Mouse (Mus musculus): ENCODE measurements around the gene Rai1. TPM values are rescaled to one million over a fixed set of nuclear protein-coding genes. Genes with fewer than 3 reads are reported as not detected.

Gene Rai1
- polyA plus RNA-seq, 2 experiments = 29.7 to 62.1 TPM

GRCm38 (mm10) chr11:60102664-60103063 is 2.1 kb upstream of the Rai1 start:
- H3K4me1 ChIP-seq (ENCODE audit: control insufficient read depth, insufficient read depth, low read length) = peaks cover 20% of the 10 kb centered on the region
- no peaks in the 10 kb centered on the region for H3K9me3 ChIP-seq (ENCODE audit: control insufficient read depth, low read length)
- DNase-seq (ENCODE audit: low spot score) = peak; percentile 71
- no peak for TF ChIP-seq POLR2A (IDR thresholded peaks at IDR 0.05; ENCODE audit: borderline replicate concordance, extremely low read depth, insufficient read depth, insufficient read length)
- no peak overlapping the region for H3K4me2 ChIP-seq (replicated peaks; ENCODE audit: low read depth, low read length, severe bottlenecking)
- H3K9ac ChIP-seq (ENCODE audit: low read depth, low read length, severe bottlenecking) = no peak overlapping the region
- H3K27me3 ChIP-seq (ENCODE audit: control insufficient read depth, insufficient read depth, low read length) = no peaks in the 10 kb centered on the region
- whole genome bisulfite sequencing = 56% methylated on average over 6 of the region's 6 CpGs
- no peaks in the 10 kb centered on the region for H3K36me3 ChIP-seq (ENCODE audit: control insufficient read depth, insufficient read depth, low read length)
- no peak overlapping the region for H3K4me3 ChIP-seq (replicated peaks; ENCODE audit: low read length)
- H3K27ac ChIP-seq (replicated peaks; ENCODE audit: low read depth, low read length) = no peak overlapping the region
- ATAC-seq (ENCODE audit: low FRiP score, low read depth) = no peak

GRCm38 (mm10) chr11:60103567-60103966 is 1.2 kb upstream of the Rai1 start:
- DNase-seq (ENCODE audit: low spot score) = no peak
- ATAC-seq (ENCODE audit: low FRiP score, low read depth) = no peak
- TF ChIP-seq POLR2A (IDR thresholded peaks at IDR 0.05; ENCODE audit: borderline replicate concordance, extremely low read depth, insufficient read depth, insufficient read length) = no peak
- Histone ChIP-seq H3K27ac (replicated peaks; ENCODE audit: low read depth, low read length) (no peak overlapping the region), H3K4me1 (ENCODE audit: control insufficient read depth, insufficient read depth, low read length) (peaks cover 29% of the 10 kb centered on the region), H3K9me3 (ENCODE audit: control insufficient read depth, low read length) (no peaks in the 10 kb centered on the region), H3K9ac (ENCODE audit: low read depth, low read length, severe bottlenecking) (no peak overlapping the region), H3K36me3 (ENCODE audit: control insufficient read depth, insufficient read depth, low read length) (no peaks in the 10 kb centered on the region; the same call in 1 of the 2 replicates), H3K4me3 (replicated peaks; ENCODE audit: low read length) (no peak overlapping the region), H3K4me2 (replicated peaks; ENCODE audit: low read depth, low read length, severe bottlenecking) (no peak overlapping the region), H3K27me3 (ENCODE audit: control insufficient read depth, insufficient read depth, low read length) (no peaks in the 10 kb centered on the region)
- WGBS = 88% methylated on average over 7 of the region's 7 CpGs

GRCm38 (mm10) chr11:60105593-60106542 is 1.1 kb downstream of the Rai1 start:
- Histone ChIP-seq H3K9ac (ENCODE audit: low read depth, low read length, severe bottlenecking) (peak overlapping the region; percentile 99), H3K4me1 (ENCODE audit: control insufficient read depth, insufficient read depth, low read length) (peaks cover 44% of the 10 kb centered on the region), H3K36me3 (ENCODE audit: control insufficient read depth, insufficient read depth, low read length) (no peaks in the 10 kb centered on the region; the same call in 1 of the 2 replicates), H3K27me3 (ENCODE audit: control insufficient read depth, insufficient read depth, low read length) (no peaks in the 10 kb centered on the region), H3K4me2 (replicated peaks; ENCODE audit: low read depth, low read length, severe bottlenecking) (peak overlapping the region; percentile 90), H3K4me3 (replicated peaks; ENCODE audit: low read length) (peak overlapping the region; percentile 99), H3K9me3 (ENCODE audit: control insufficient read depth, low read length) (no peaks in the 10 kb centered on the region), H3K27ac (replicated peaks; ENCODE audit: low read depth, low read length) (peak overlapping the region; percentile 99)
- peak; percentile 19 for DNase-seq (ENCODE audit: low spot score)
- WGBS = under 1% methylated on average over 67 of the region's 88 CpGs
- ATAC-seq (ENCODE audit: low FRiP score, low read depth) = peak; percentile 1; the same call in 1 of the 2 replicates
- TF ChIP-seq POLR2A (IDR thresholded peaks at IDR 0.05; ENCODE audit: borderline replicate concordance, extremely low read depth, insufficient read depth, insufficient read length) = 0 out of 2 replicates have a peak, but pooled peaks have one; percentile 33

- peak overlapping the region; percentile 99 for H3K4me3 ChIP-seq (replicated peaks; ENCODE audit: low read length)
- peak overlapping the region; percentile 99 for H3K9ac ChIP-seq (ENCODE audit: low read depth, low read length, severe bottlenecking)
- WGBS = 2% methylated on average over 14 of the region's 14 CpGs
- H3K9me3 ChIP-seq (ENCODE audit: control insufficient read depth, low read length) = no peaks in the 10 kb centered on the region
- no peaks in the 10 kb centered on the region; the same call in 1 of the 2 replicates for H3K36me3 ChIP-seq (ENCODE audit: control insufficient read depth, insufficient read depth, low read length)
- H3K4me2 ChIP-seq (replicated peaks; ENCODE audit: low read depth, low read length, severe bottlenecking) = peak overlapping the region; percentile 90
- TF ChIP-seq POLR2A (IDR thresholded peaks at IDR 0.05; ENCODE audit: borderline replicate concordance, extremely low read depth, insufficient read depth, insufficient read length) = no peak
- H3K27ac ChIP-seq (replicated peaks; ENCODE audit: low read depth, low read length) = peak overlapping the region; percentile 99
- no peaks in the 10 kb centered on the region for H3K27me3 ChIP-seq (ENCODE audit: control insufficient read depth, insufficient read depth, low read length)
- ATAC-seq (ENCODE audit: low FRiP score, low read depth) (peak; percentile 80), DNase-seq (ENCODE audit: low spot score) (peak; percentile 90)
- peaks cover 48% of the 10 kb centered on the region for H3K4me1 ChIP-seq (ENCODE audit: control insufficient read depth, insufficient read depth, low read length)
Measured at GRCm38 (mm10) chr11:60106543-60107110, 1.8 kb downstream of the Rai1 start.

GRCm38 (mm10) chr11:60107449-60107848 is 2.6 kb downstream of the Rai1 start:
- Histone ChIP-seq H3K4me2 (replicated peaks; ENCODE audit: low read depth, low read length, severe bottlenecking) (peak overlapping the region; percentile 90), H3K36me3 (ENCODE audit: control insufficient read depth, insufficient read depth, low read length) (no peaks in the 10 kb centered on the region; the same call in 1 of the 2 replicates), H3K9me3 (ENCODE audit: control insufficient read depth, low read length) (no peaks in the 10 kb centered on the region), H3K27ac (replicated peaks; ENCODE audit: low read depth, low read length) (peak overlapping the region; percentile 99; the same call in 1 of the 2 replicates), H3K4me1 (ENCODE audit: control insufficient read depth, insufficient read depth, low read length) (peaks cover 56% of the 10 kb centered on the region), H3K27me3 (ENCODE audit: control insufficient read depth, insufficient read depth, low read length) (no peaks in the 10 kb centered on the region), H3K4me3 (replicated peaks; ENCODE audit: low read length) (no peak overlapping the region), H3K9ac (ENCODE audit: low read depth, low read length, severe bottlenecking) (no peak overlapping the region)
- TF ChIP-seq POLR2A (IDR thresholded peaks at IDR 0.05; ENCODE audit: borderline replicate concordance, extremely low read depth, insufficient read depth, insufficient read length) = no peak
- DNase-seq (ENCODE audit: low spot score) (no peak), ATAC-seq (ENCODE audit: low FRiP score, low read depth) (no peak)
- WGBS = 62% methylated on average over 3 of the region's 3 CpGs

Measured in limb, embryonic 14.5 days (tissue).